Mouse (Mus musculus) left cerebral cortex, postnatal 4 days (tissue): ENCODE data around the gene Sh3bgrl2. TPM values are rescaled to one million over a fixed set of nuclear protein-coding genes. Genes with fewer than 3 reads are reported as not detected.
A peak's percentile ranks its signal among the peaks of the same experiment; 100 is the strongest.

Experiments
- DNase-seq: peaks from one replicate; pipeline ENCODE4 v3.0.0-alpha.2; 2022
- intact Hi-C: fragments of 180-260 bp; cut with DNase I; formaldehyde crosslinking; loops from one replicate; pipeline ENCODE4 v1.15.1; 2025
- total RNA-seq, 2 experiments: library from RNA; stranded (reverse); gene quantifications; 2 replicates each; pipeline ENCODE4 v1.2.3; 2021

Gene Sh3bgrl2
- total RNA-seq, 2 experiments from 2014 or later = 12.7 to 14.1 TPM

GRCm38 (mm10) chr9:83661811-83662210, 113.7 kb downstream of the Sh3bgrl2 start:
- no peak for DNase-seq
- intact Hi-C loops = no loop called here

GRCm38 (mm10) chr9:83663981-83664897, 116.1 kb downstream of the Sh3bgrl2 start:
- intact Hi-C loops = no loop called here
- peak; percentile 15 for DNase-seq

- DNase-seq = no peak
- intact Hi-C loops = no loop called here
Measured at GRCm38 (mm10) chr9:83664951-83665350, 116.8 kb downstream of the Sh3bgrl2 start.

- DNase-seq = no peak
- intact Hi-C loops = no loop called here
Measured at GRCm38 (mm10) chr9:83667031-83667430, 118.9 kb downstream of the Sh3bgrl2 start.

GRCm38 (mm10) chr9:83679626-83680025, 131.5 kb downstream of the Sh3bgrl2 start:
- intact Hi-C loops = no loop called here
- DNase-seq = no peak

GRCm38 (mm10) chr9:83681661-83682655, 133.8 kb downstream of the Sh3bgrl2 start:
- intact Hi-C loops = no loop called here
- DNase-seq = no peak

- intact Hi-C loops = no loop called here
- DNase-seq = peak; percentile 36
Measured at GRCm38 (mm10) chr9:83686511-83687100, 138.5 kb downstream of the Sh3bgrl2 start.

- no peak for DNase-seq
- intact Hi-C loops = no loop called here
Measured at GRCm38 (mm10) chr9:83687904-83688303, 139.8 kb downstream of the Sh3bgrl2 start.

Other genes starting within 250 kb of the Sh3bgrl2 start
- gene Lca5, start 107.2 kb upstream of the Sh3bgrl2 start, total RNA-seq = 10 to 100 TPM; 30.3 to 37.5 TPM